Mouse (Mus musculus): Measurements from ENCODE around the gene Phgdh.

Phgdh gene

DNA sequence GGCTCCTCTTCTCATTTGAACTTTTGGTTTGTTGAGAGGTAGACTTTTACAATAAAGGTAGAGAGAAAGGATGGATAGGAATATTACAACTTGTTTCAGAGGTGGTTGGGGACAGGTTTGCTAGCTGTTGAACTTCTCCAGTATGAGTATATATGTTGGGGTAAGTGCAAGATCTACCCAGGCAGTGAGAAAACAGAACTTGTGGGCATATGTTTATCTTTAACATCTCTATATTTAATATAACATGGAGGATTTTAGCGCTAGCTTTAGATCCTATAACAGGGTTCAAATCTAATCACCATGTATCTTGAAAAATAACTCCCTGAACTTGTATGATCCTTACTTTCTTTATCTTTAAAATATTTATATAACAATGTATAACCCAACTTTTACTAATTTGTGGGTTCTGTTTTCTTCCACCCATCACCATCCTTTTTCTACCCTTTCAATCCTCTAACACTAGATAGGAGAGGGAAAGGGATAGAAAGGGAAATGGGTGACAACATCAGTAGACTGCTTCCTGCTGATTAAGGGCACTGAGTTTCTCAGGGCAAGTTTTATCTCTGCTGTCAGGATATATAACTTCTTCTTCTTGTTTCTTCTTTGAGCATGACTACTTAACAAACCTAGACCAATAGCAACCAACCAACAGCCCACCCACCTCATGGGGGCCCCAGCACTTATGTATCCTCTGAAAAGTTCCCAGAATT lies 40.2 kb downstream of the Phgdh start:
- no peak for DNase-seq (ENCODE audit: low spot score in 2 of 2)

DNA sequence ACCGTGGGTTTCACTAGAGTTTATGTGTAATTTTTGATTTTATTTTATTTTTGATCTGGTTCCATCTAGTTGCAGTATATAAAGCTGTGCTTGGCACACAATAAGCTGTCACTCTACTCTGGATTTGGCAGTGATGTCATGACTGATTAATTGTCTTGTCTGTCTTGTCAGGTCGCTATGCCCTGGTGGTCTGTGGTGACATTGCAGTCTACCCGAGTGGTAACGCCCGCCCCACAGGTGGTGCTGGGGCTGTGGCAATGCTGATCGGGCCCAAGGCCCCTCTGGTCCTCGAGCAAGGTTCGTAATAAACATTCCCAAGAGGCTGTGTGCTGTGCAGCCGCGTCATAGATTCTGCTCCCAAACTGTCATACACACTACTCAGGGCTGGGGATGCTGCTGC lies 43.8 kb downstream of the Phgdh start:
- no peak for DNase-seq (ENCODE audit: low spot score in 2 of 2)

DNA sequence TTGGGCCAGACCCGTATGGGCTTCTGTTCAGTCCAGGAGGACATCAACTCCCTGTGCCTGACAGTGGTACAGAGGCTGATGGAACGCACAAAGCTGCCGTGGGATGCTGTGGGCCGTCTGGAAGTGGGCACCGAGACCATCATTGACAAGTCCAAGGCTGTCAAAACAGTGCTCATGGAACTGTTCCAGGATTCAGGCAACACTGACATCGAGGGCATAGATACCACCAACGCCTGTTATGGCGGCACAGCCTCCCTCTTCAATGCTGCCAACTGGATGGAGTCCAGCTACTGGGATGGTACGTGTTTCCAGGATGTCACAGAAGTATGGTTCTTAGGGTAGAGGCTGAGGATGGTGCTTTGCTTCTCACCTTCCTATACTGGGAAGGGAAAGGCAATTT lies 48.7 kb downstream of the Phgdh start:
- no peak for DNase-seq (ENCODE audit: low spot score in 2 of 2)

DNA sequence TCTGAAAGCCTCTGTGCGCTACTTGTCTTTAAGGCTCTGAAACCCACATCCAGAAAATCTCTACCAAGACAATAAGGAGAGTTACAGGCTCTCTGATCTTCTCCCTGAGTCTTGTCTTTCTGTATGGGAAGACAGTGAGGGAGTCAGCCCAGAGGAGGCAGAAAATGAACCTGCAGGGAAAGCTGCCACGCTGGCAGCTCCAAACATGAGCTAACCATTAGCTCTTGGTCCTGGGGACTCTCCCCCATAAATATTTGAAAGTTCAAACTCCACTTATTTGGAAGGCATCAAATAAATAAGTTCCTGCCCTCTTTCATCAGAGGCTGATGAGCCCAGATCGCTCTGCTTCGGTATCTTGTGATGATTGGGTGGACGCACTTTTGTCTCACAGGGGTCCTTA lies 56.6 kb downstream of the Phgdh start:
- DNase-seq (ENCODE audit: low spot score in 2 of 2): no peak

DNA sequence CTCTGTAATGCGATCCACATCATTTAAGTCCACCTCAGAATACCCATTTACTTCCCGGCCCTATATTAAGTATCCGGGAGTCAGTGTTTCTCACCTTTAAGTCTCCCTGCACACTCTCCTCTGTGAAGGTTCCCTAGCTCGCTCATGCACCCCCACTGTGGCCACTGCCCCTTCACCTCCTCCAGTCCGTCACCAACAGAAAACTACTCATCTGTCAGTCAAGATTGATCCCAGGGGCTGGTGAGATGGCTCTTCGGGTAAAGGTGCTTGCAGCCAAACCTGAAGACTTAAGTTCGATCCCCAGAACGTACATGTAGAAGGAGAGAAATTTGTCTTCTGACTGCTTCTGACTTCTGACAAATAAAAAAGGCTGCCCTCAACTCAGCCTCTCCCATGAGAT lies 57.4 kb downstream of the Phgdh start:
- no peak for DNase-seq (ENCODE audit: low spot score in 2 of 2)

DNA sequence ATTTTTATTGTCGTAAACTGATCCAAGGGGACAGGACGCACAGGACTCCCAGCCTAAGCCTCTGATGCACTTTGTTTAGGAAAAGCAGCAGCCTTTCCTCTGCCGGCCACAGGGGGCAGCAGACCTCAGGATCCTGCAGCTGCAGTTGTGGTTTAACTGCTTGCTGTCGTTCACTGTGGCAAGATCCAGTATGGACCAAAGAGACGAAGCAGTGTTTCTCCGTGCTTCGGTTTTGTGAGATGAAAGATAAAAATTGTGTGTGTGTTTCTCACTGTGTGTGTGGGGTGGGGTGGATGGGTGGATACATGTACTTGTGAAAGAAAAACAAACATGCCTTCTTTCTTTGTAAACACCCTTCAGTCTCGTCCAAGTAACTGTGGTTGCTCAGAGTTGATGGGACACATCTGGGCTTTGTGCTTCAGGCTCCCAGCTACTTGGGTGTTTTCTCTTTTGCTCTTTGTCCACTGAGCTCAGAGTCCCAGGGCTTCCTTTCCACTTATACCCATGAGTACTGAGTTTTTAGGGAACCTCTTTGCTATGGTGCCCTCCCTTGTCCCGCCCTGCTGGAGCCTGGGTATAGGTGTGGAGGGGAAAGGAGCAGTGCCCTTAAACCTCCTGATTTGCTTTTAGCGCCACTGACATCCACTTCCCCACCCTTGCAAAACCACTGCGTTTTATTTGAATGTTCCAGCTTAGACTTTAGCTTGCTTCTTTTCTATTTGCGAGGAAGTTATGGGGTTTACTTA lies 58.7 kb downstream of the Phgdh start:
- peak; percentile 13 to 21 for DNase-seq (ENCODE audit: low spot score in 2 of 2)

DNA sequence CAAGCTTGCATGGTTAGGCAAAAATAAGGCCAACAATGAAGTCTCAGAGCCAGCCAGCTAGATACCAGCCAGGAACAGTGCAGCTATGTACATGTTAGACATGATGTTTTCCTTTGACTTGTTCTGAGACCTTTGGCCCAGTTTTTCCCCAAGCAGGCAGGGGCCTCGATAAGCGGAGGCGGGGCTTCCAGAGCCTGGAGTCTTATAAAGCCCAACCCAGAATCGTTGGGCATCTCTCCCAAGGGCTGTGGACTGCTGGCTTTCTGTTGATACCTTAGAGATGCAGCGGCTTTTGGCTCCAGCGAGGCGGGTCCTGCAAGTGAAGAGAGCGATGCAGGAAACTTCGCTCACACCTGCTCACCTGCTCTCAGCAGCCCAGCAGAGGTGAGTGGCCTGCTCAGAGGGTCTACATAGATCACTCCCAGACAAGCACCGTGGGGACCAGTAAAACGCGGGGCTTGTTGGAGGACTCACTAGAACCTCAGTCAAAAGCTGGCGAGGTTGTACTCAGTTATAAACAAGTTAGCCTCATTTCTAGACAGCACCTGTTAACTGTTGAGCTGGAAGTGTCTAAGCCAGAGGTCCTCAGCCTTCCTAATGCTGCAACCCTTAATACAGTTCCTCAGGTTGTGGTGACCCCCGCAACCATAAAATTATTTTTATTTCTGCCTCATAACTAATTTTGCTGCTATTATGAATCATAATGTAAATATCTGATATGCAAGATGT lies 59.4 kb downstream of the Phgdh start, which contains the start of gene Hmgcs2:
Gene Hmgcs2, plus strand, starts transcription at position 232 of the 729 bp plus-strand sequence.
- no peak for DNase-seq (ENCODE audit: low spot score in 2 of 2)

DNA sequence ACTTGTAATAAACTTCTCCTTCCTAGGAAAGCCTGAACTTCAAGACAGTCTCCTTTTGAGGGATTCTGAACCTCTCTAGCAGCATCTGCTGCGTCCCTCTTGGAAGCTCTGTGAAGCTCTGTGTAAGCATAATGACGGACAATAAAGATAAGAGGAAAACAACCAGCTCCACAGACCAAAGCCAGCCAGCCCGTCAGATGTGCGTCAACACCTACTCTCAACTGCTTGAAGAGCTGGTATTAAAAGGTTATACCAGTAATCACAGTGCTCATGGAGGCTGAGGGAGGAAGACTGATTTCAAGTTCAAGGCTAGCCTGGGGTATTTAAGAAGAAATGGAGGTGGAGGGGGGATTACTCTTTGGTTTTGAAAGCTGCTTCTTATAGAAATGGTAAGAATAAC lies 60.1 kb downstream of the Phgdh start:
- DNase-seq (ENCODE audit: low spot score in 2 of 2): no peak

DNA sequence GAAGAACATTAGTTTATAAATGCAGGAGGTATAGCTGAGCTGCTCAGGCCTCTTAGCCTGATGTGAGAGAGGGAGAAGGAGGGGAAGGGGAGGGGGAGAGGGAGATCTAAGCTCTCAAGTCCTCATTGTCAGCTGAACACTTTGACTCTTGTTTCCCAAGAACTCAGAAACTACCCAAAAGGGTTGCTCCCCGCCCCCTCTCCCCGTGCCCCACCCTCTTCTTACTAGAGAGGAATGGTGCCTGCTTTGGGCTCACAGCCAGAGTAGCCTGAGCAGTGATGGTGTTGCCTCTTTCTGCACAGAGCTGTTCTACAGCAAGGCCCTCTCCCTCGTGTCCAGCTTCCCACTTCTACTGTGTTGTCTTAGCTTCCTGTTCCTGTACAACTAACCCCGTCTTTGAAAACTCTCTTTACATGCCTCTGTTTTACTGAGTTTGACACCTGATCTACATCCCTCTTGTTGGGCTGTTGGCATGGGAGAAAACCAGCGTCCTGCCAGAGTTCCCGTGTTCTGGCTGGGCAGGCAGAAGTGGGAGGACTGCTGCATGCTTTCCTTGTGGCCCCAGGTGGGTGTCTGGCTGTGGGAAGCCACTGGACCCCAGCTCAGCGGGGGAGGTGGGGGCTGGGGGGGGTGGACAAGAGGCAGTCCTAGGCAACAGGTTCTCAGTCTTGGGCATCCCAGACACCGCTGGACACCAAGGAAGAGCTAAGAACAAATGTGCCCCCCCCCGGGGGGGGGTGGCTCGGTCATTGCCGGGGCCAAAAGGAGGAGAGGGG lies 66.0 kb downstream of the Phgdh start:
- no peak for DNase-seq (ENCODE audit: low spot score in 2 of 2)

DNA sequence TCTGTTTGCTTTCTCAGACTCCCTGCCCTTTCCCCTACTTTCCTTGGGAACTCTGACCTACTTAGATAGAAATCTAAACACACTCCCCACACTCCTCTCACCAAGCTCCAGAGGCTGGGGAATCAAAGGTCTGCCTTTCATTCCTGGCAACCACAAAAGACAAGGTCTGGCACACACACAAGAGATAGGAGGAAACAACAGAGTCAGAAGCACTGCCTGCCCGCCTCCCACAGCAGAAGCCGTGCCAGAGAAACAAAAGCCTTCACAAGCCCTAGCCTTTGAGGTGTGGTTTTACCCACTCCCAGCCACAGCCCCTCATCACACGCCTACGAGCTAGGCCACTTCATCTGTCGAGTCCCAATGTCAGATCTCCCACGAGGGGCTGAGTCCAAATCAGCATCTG lies 72.5 kb downstream of the Phgdh start:
- DNase-seq (ENCODE audit: low spot score in 2 of 2): no peak
